Mouse (Mus musculus): ENCODE results near the gene Mael. TPM values are rescaled to one million over a fixed set of nuclear protein-coding genes. Genes with fewer than 3 reads are reported as not detected.

Mael gene
- total RNA-seq (2022), result not detected

- no peak for DNase-seq (ENCODE audit: low spot score in 2 of 2)
These were observed at the start of gene Mael for GRCm38 (mm10) chr1:166238315-166238969. TSS of gene Mael (minus strand) at chr1:166238747.

- DNase-seq (ENCODE audit: low spot score in 2 of 2), result no peak
These were observed 47.7 kb upstream of the Mael start for GRCm38 (mm10) chr1:166286231-166286630.

GRCm38 (mm10) chr1:166284390-166284789, 45.8 kb upstream of the Mael start:
- no peak for DNase-seq (ENCODE audit: low spot score in 2 of 2)

- DNase-seq (ENCODE audit: low spot score in 2 of 2), result no peak
These were observed 44.9 kb upstream of the Mael start for GRCm38 (mm10) chr1:166283451-166283850.

GRCm38 (mm10) chr1:166282597-166283210, 44.2 kb upstream of the Mael start:
- DNase-seq (ENCODE audit: low spot score in 2 of 2), result peak in 1 of 2 experiments; percentile 87

- no peak for DNase-seq (ENCODE audit: low spot score in 2 of 2)
These were observed 43.3 kb upstream of the Mael start for GRCm38 (mm10) chr1:166281836-166282235.

GRCm38 (mm10) chr1:166281287-166281686, 42.7 kb upstream of the Mael start:
- no peak for DNase-seq (ENCODE audit: low spot score in 2 of 2)

- DNase-seq (ENCODE audit: low spot score in 2 of 2), result peak in 1 of 2 experiments; percentile 80
These were observed 42.0 kb upstream of the Mael start for GRCm38 (mm10) chr1:166280566-166280965.

GRCm38 (mm10) chr1:166279580-166280206, 41.1 kb upstream of the Mael start:
- no peak for DNase-seq (ENCODE audit: low spot score in 2 of 2)

GRCm38 (mm10) chr1:166278786-166279185, 40.2 kb upstream of the Mael start:
- DNase-seq (ENCODE audit: low spot score in 2 of 2), result no peak

GRCm38 (mm10) chr1:166268218-166268617, 29.7 kb upstream of the Mael start:
- DNase-seq (ENCODE audit: low spot score in 2 of 2), result no peak

GRCm38 (mm10) chr1:166266918-166267317, 28.4 kb upstream of the Mael start:
- DNase-seq (ENCODE audit: low spot score in 2 of 2), result no peak

- no peak for DNase-seq (ENCODE audit: low spot score in 2 of 2)
These were observed 27.6 kb upstream of the Mael start for GRCm38 (mm10) chr1:166266001-166266705.

GRCm38 (mm10) chr1:166259526-166259925, 21.0 kb upstream of the Mael start:
- DNase-seq (ENCODE audit: low spot score in 2 of 2), result no peak

- no peak for DNase-seq (ENCODE audit: low spot score in 2 of 2)
These were observed 18.4 kb upstream of the Mael start for GRCm38 (mm10) chr1:166256898-166257297.

- no peak for DNase-seq (ENCODE audit: low spot score in 2 of 2)
These were observed 17.8 kb upstream of the Mael start for GRCm38 (mm10) chr1:166256302-166256701.

- no peak for DNase-seq (ENCODE audit: low spot score in 2 of 2)
These were observed 17.1 kb upstream of the Mael start for GRCm38 (mm10) chr1:166255651-166256050.

GRCm38 (mm10) chr1:166255091-166255490, 16.5 kb upstream of the Mael start:
- DNase-seq (ENCODE audit: low spot score in 2 of 2), result no peak

- DNase-seq (ENCODE audit: low spot score in 2 of 2), result peak in 1 of 2 experiments; percentile 39
These were observed 15.6 kb upstream of the Mael start, which contains the start of gene Ildr2 for GRCm38 (mm10) chr1:166253898-166254894. TSS of gene Ildr2 (plus strand) at chr1:166254139.

- DNase-seq (ENCODE audit: low spot score in 2 of 2), result peak in 1 of 2 experiments; percentile 71
These were observed 5.7 kb upstream of the Mael start for GRCm38 (mm10) chr1:166244285-166244684.

- DNase-seq (ENCODE audit: low spot score in 2 of 2), result no peak
These were observed 24.4 kb downstream of the Mael start for GRCm38 (mm10) chr1:166214181-166214580.
